Mouse (Mus musculus): ENCODE measurements around the gene Zfp800.
A peak's percentile ranks its signal among the peaks of the same experiment; 100 is the strongest.

The Zfp800 gene

GRCm38 (mm10) chr6:28308929-28309328, 88.9 kb downstream of the Zfp800 start:
- no peak for DNase-seq

- DNase-seq: no peak
These were observed 91.1 kb downstream of the Zfp800 start for GRCm38 (mm10) chr6:28306702-28307101.

GRCm38 (mm10) chr6:28296306-28296705, 101.5 kb downstream of the Zfp800 start:
- DNase-seq: no peak

GRCm38 (mm10) chr6:28295581-28295980, 102.2 kb downstream of the Zfp800 start:
- DNase-seq: no peak

- no peak for DNase-seq
These were observed 105.0 kb downstream of the Zfp800 start for GRCm38 (mm10) chr6:28292810-28293209.

GRCm38 (mm10) chr6:28279886-28280285, 117.9 kb downstream of the Zfp800 start:
- no peak for DNase-seq

- DNase-seq: no peak
These were observed 135.6 kb downstream of the Zfp800 start for GRCm38 (mm10) chr6:28262198-28262621.

- DNase-seq: peak; percentile 90
These were observed 136.3 kb downstream of the Zfp800 start for GRCm38 (mm10) chr6:28261307-28262197.

- peak; percentile 25 for DNase-seq
These were observed 137.2 kb downstream of the Zfp800 start for GRCm38 (mm10) chr6:28260425-28261191.

GRCm38 (mm10) chr6:28259750-28260149, 138.1 kb downstream of the Zfp800 start:
- DNase-seq: no peak

- DNase-seq: no peak
These were observed 139.4 kb downstream of the Zfp800 start for GRCm38 (mm10) chr6:28258440-28258839.

GRCm38 (mm10) chr6:28257772-28258171, 140.0 kb downstream of the Zfp800 start:
- no peak for DNase-seq

- DNase-seq: no peak
These were observed 145.0 kb downstream of the Zfp800 start for GRCm38 (mm10) chr6:28252790-28253189.

- no peak for DNase-seq
These were observed 149.6 kb downstream of the Zfp800 start for GRCm38 (mm10) chr6:28248211-28248610.

- DNase-seq: no peak
These were observed 165.0 kb downstream of the Zfp800 start for GRCm38 (mm10) chr6:28232618-28233361.

- DNase-seq: no peak
These were observed 169.7 kb downstream of the Zfp800 start for GRCm38 (mm10) chr6:28228085-28228484.

- DNase-seq: no peak
These were observed 176.8 kb downstream of the Zfp800 start for GRCm38 (mm10) chr6:28221017-28221416.

- DNase-seq: no peak
These were observed 179.4 kb downstream of the Zfp800 start for GRCm38 (mm10) chr6:28218386-28218785.

GRCm38 (mm10) chr6:28215268-28215954, 182.4 kb downstream of the Zfp800 start:
- DNase-seq: peak; percentile 60

- DNase-seq: no peak
These were observed 183.0 kb downstream of the Zfp800 start for GRCm38 (mm10) chr6:28214658-28215267.

- no peak for DNase-seq
These were observed 194.4 kb downstream of the Zfp800 start for GRCm38 (mm10) chr6:28203454-28203853.

- DNase-seq: no peak
These were observed 195.0 kb downstream of the Zfp800 start for GRCm38 (mm10) chr6:28202833-28203232.

All from lung, postnatal 14 days (tissue).